Mouse (Mus musculus) B cell, adult 62 days (primary cell): ENCODE data around the gene Vmn2r35. TPM values are rescaled to one million over a fixed set of nuclear protein-coding genes. Genes with fewer than 3 reads are reported as not detected.

Source experiments
- total RNA-seq: library from RNA; stranded (reverse); gene quantifications from 4 replicates; pipeline ENCODE4 v1.2.4, GENCODE M21; 2023

The Vmn2r35 gene
- not detected in 4 replicates for total RNA-seq

GRCm38 (mm10) chr7:7819767-7820166, at the start of gene Vmn2r35:
TSS of gene Vmn2r35 (minus strand) at chr7:7819867.

Other genes starting within 250 kb of the Vmn2r35 start
- not detected in 4 replicates for gene Vmn2r34, start 130.4 kb downstream of the Vmn2r35 start, total RNA-seq
- gene Vmn2r36, start 82.6 kb upstream of the Vmn2r35 start, total RNA-seq, result not detected in 4 replicates